Mouse (Mus musculus) testis, adult 2 months (tissue): ENCODE results near the gene Trim9.

ENCODE experiments used
- CTCF ChIP-seq: fragments of 200-500 bp; IDR thresholded peaks from 2 replicates; pipeline ENCODE4 v1.5.1; 2012; ENCODE audit warnings: low read depth, mild to moderate bottlenecking, inconsistent platforms, low read length, moderate library complexity; ENCODE audit not compliant: control insufficient read depth, insufficient read depth, insufficient replicate concordance
- POLR2A ChIP-seq: fragments of 200-500 bp; IDR thresholded peaks from 2 replicates; pipeline ENCODE4 v1.6.1; 2012; ENCODE audit warnings: low read depth, mild to moderate bottlenecking, inconsistent platforms, low read length, moderate library complexity; ENCODE audit not compliant: control insufficient read depth

DNA sequence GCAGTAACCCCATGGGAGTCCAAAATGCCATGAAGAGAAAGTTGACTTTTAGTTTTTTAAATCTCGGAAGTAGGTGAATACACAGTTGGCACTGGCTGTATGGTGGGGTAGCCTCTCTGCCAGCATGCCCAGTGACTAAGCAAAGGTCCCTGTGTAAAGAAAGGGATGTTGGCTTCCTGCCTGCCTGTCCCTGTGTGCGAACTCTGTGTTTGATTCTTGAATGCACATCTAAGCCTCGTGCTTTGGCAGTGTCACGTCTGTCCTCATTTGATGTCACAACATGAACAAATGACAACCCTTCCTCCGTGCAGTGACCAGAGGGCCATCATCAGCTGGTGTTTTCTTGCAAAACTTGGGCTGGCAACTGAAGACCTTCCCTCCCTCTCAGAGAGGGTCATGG is 151.1 kb downstream of the Trim9 start:
- TF ChIP-seq CTCF (no peak), POLR2A (no peak)
